Mouse (Mus musculus) liver, postnatal 0 days (tissue): Measurements from ENCODE around the gene Cntnap5a.

Experiments
- CTCF ChIP-seq: sonication (generic); IDR thresholded peaks from 2 replicates; pipeline ENCODE4 v1.5.1; 2016; ENCODE audit warnings: antibody characterized with exemption, low read depth
- EP300 ChIP-seq: IDR thresholded peaks from 2 replicates; pipeline ENCODE4 v1.6.1; 2016; ENCODE audit warnings: antibody characterized with exemption, low read depth, mild to moderate bottlenecking

DNA sequence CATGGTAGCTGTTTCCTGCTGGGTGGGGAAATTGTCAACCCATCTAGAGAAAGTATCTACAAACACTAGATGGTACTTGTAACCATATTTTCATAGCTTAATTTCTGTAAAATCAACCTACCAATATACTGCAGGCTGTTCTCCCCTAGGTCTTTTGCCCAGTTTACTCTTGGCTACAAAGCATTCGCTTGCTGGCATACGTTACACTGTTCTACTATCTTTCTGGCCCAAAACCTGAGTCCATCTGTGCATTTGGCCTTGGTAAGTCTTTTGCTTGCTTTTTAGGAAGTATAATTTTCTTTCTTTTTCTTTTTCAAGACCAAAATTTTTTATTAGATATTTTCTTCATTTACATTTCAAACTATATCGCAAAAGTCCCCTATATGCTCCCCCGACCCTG lies 686.3 kb downstream of the Cntnap5a start:
- no peak for TF ChIP-seq CTCF
- TF ChIP-seq EP300, result no peak
